In genomic region chr4:127375541-127376177, GRCm38 (mm10) we compare ENCODE assay signal across 19 mouse cellular contexts. TPM values are rescaled to one million over a fixed set of nuclear protein-coding genes. Genes with fewer than 3 reads are reported as not detected.
DNase-seq lines count a peak whose midpoint lies in the region; TF ChIP-seq lines count a peak whose summit lies in the region.
"Had no signal": no experiment of that assay in that cellular context is flagged by ENCODE, and none has a peak within 500 bp of the region (broad histone marks: within the 10 kb centered on the region; RNA-seq: fewer than 3 reads in every experiment).

No protein-coding gene starts in this region.

- 0 out of 2 replicates have a peak overlapping the region, but pooled peaks have one; percentile 10 for H3K27ac ChIP-seq in heart, embryonic 10.5 days
- H3K27ac ChIP-seq: heart, embryonic 13.5 days; kidney, postnatal 0 days; liver, embryonic 14.5 days; midbrain, embryonic 15.5 days had no signal

- DNase-seq in heart, embryonic 10.5 days (ENCODE audit: low spot score), result no peak
- DNase-seq in heart, postnatal 4 days, result no peak
- DNase-seq in brain, embryonic 14.5 days (ENCODE audit: low read depth), result peak; percentile 66
- peak; percentile 45 for DNase-seq in mesoderm, embryonic 11.5 days (ENCODE audit: low read depth, low spot score)
- DNase-seq in spleen, postnatal 4 days (ENCODE audit: low spot score in 2 of 2), result no peak
- no peak for DNase-seq in cerebellum, adult 9-11 months
- DNase-seq: cerebellum, adult 11 months; gastrocnemius, postnatal 36 days; right cerebral cortex, postnatal 25 days; thymus, adult 2 months had no signal

- TF ChIP-seq POLR2A in brain, embryonic 14.5 days (IDR thresholded peaks at IDR 0.05; ENCODE audit: borderline replicate concordance, extremely low read depth, insufficient read depth, insufficient read length, poor library complexity, severe bottlenecking), result no peak

- 70% methylated on average over 17 of the region's 17 CpGs for WGBS in heart, embryonic 10.5 days

- TF ChIP-seq CTCF in E14TG2a.4 (conservative IDR thresholded peaks at IDR 0.05; ENCODE audit: low read length), result no peak
- no peak for TF ChIP-seq CTCF in brain, embryonic 14.5 days (IDR thresholded peaks at IDR 0.05; ENCODE audit: borderline replicate concordance, extremely low read depth, insufficient read depth, insufficient read length)

- H3K9me3 ChIP-seq in heart, embryonic 10.5 days, result no peaks in the 10 kb centered on the region
- no peaks in the 10 kb centered on the region for H3K9me3 ChIP-seq in E14TG2a.4 (ENCODE audit: low read length)
- H3K9me3 ChIP-seq: heart, embryonic 13.5 days; midbrain, embryonic 15.5 days had no signal

- H3K27me3 ChIP-seq in heart, embryonic 10.5 days (ENCODE audit: insufficient read depth, poor library complexity, severe bottlenecking), result no peaks in the 10 kb centered on the region
- H3K27me3 ChIP-seq in E14TG2a.4 (ENCODE audit: insufficient read depth, low read length), result no peaks in the 10 kb centered on the region
- H3K27me3 ChIP-seq: midbrain, embryonic 15.5 days had no signal

- no peak overlapping the region for H3K4me3 ChIP-seq in heart, embryonic 10.5 days
- peak overlapping the region; percentile 23; the same call in 1 of the 2 replicates for H3K4me3 ChIP-seq in E14TG2a.4 (replicated peaks; ENCODE audit: low read length)
- H3K4me3 ChIP-seq: heart, embryonic 13.5 days; midbrain, embryonic 15.5 days had no signal

- H3K36me3 ChIP-seq in heart, embryonic 10.5 days, result no peaks in the 10 kb centered on the region
- H3K36me3 ChIP-seq in E14TG2a.4 (ENCODE audit: insufficient read depth, low read length), result no peaks in the 10 kb centered on the region
- H3K36me3 ChIP-seq: heart, embryonic 13.5 days; midbrain, embryonic 15.5 days had no signal

- peaks cover 28% of the 10 kb centered on the region for H3K4me1 ChIP-seq in heart, embryonic 10.5 days
- peaks cover 48% of the 10 kb centered on the region for H3K4me1 ChIP-seq in E14TG2a.4 (replicated peaks; ENCODE audit: low read depth, low read length)

RNA-seq across cellular contexts. Expression of gene Gjb5, which starts 17.7 kb away (rescaled TPM):
- polyA plus RNA-seq in heart, embryonic 10.5 days (2016; fragmentation: Nextera tagmentation; extraction: Ambion mirVana), result 0.58 and 1.8 TPM in 2 replicates
- under 1 TPM; 0.50 to 0.54 TPM for total RNA-seq in heart, postnatal 4 days (2021)
- 0.06 and 0.18 TPM in 2 replicates for polyA plus RNA-seq in brain, embryonic 14.5 days (2012; rRNA removed)
- total RNA-seq: layer of hippocampus, postnatal 25 days had no signal
- polyA plus RNA-seq: CD4-positive, CD25-positive, alpha-beta regulatory T cell, adult 4 months; cortical plate, adult 2 months had no signal

RNA-seq across cellular contexts. Expression of gene Gjb4, which starts 21.8 kb away (rescaled TPM):
- polyA plus RNA-seq in heart, embryonic 10.5 days (2016; fragmentation: Nextera tagmentation; extraction: Ambion mirVana), result not detected in 2 replicates
- total RNA-seq in heart, postnatal 4 days (2021), result not detected
- 0.05 TPM in 1 of 2 replicates, not detected in the other for polyA plus RNA-seq in brain, embryonic 14.5 days (2012; rRNA removed)
- total RNA-seq: adrenal gland, postnatal 4 days; gastrocnemius, postnatal 36 days; layer of hippocampus, postnatal 25 days had no signal
- polyA plus RNA-seq: CD4-positive, CD25-positive, alpha-beta regulatory T cell, adult 4 months; cortical plate, adult 2 months; liver, embryonic 14.5 days had no signal

RNA-seq across cellular contexts. Expression of gene Gjb3, which starts 45.0 kb away (rescaled TPM):
- 0.90 and 3.2 TPM in 2 replicates for polyA plus RNA-seq in heart, embryonic 10.5 days (2016; fragmentation: Nextera tagmentation; extraction: Ambion mirVana)
- under 1 TPM in 1 of 2 experiments, not detected in 1; 0.43 TPM for total RNA-seq in heart, postnatal 4 days (2021)
- 0.48 and 0.50 TPM in 2 replicates for polyA plus RNA-seq in brain, embryonic 14.5 days (2012; rRNA removed)
- total RNA-seq: gastrocnemius, postnatal 36 days had no signal
- polyA plus RNA-seq: heart, embryonic 13.5 days; midbrain, embryonic 15.5 days had no signal

Comparison
In these comparisons a context has a peak if more than half of its experiments do, and no peak if none do; other contexts are left out.
1. DNase-seq: peak in brain, embryonic 14.5 days (single experiment) and mesoderm, embryonic 11.5 days (single experiment); none in heart, embryonic 10.5 days (single experiment), heart, postnatal 4 days (single experiment), spleen, postnatal 4 days (0 of 2) and cerebellum, adult 9-11 months (single experiment).